ENCODE assay signal across 8 mouse cellular contexts in the genomic region with DNA sequence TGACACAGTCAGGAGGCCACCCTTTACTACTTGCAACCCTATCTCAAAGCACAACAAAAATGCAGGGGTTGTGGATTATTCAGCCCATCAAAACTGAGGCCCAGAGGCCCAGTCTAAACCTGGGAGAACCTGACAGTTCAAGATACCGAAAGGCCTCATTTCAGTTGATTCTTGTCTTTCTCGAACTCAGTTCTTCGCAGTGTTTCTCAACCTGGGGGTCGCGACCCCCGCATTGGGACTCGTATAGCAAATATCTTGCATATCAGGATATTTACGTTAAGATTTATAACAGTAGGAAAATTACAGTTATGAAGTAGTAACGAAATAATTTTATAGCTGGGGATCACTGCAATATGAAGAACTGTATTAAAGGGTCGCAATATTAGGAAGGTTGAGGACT. TPM values are rescaled to one million over a fixed set of nuclear protein-coding genes. Genes with fewer than 3 reads are reported as not detected.
DNase-seq lines count a peak whose midpoint lies in the region; ATAC-seq and TF ChIP-seq lines count a peak whose summit lies in the region.

No protein-coding gene starts in this region.

- no peak overlapping the region for H3K27ac ChIP-seq in heart, embryonic 12.5 days (ENCODE audit: poor library complexity, severe bottlenecking)
- H3K27ac ChIP-seq in forebrain, embryonic 13.5 days, result no peak overlapping the region
- 0 out of 2 replicates have a peak overlapping the region, but pooled peaks have one; percentile 25 for H3K27ac ChIP-seq in liver, embryonic 15.5 days (replicated peaks)

- no peaks in the 10 kb centered on the region for H3K9me3 ChIP-seq in heart, embryonic 12.5 days (replicated peaks)
- no peaks in the 10 kb centered on the region for H3K9me3 ChIP-seq in E14TG2a.4 (ENCODE audit: low read length)
- no peaks in the 10 kb centered on the region for H3K9me3 ChIP-seq in forebrain, embryonic 13.5 days (replicated peaks)
- H3K9me3 ChIP-seq in liver, embryonic 15.5 days (replicated peaks), result no peaks in the 10 kb centered on the region

- no peaks in the 10 kb centered on the region for H3K36me3 ChIP-seq in heart, embryonic 12.5 days
- no peaks in the 10 kb centered on the region for H3K36me3 ChIP-seq in E14TG2a.4 (ENCODE audit: insufficient read depth, low read length)
- H3K36me3 ChIP-seq in forebrain, embryonic 13.5 days (ENCODE audit: poor library complexity, severe bottlenecking), result no peaks in the 10 kb centered on the region
- H3K36me3 ChIP-seq in liver, embryonic 15.5 days (replicated peaks), result no peaks in the 10 kb centered on the region

- H3K9ac ChIP-seq in heart, embryonic 12.5 days, result no peak overlapping the region
- no peak overlapping the region for H3K9ac ChIP-seq in forebrain, embryonic 13.5 days
- peak overlapping the region; percentile 26; the same call in 1 of the 2 replicates for H3K9ac ChIP-seq in liver, embryonic 15.5 days

- WGBS in heart, embryonic 12.5 days, result 1% methylated on average over 10 of the region's 10 CpGs
- WGBS in forebrain, embryonic 13.5 days, result 3% methylated on average over 10 of the region's 10 CpGs
- 2% methylated on average over 10 of the region's 10 CpGs for WGBS in liver, embryonic 15.5 days (ENCODE audit: insufficient replicate concordance)

- H3K4me3 ChIP-seq in heart, embryonic 12.5 days, result peak overlapping the region; percentile 51
- H3K4me3 ChIP-seq in E14TG2a.4 (replicated peaks; ENCODE audit: low read length), result peak overlapping the region; percentile 80
- H3K4me3 ChIP-seq in forebrain, embryonic 13.5 days, result peak overlapping the region; percentile 43
- H3K4me3 ChIP-seq in liver, embryonic 15.5 days (replicated peaks), result peak overlapping the region; percentile 45

- no peak for ATAC-seq in heart, embryonic 12.5 days (ENCODE audit: insufficient number of reproducible peaks, low FRiP score)
- ATAC-seq in forebrain, embryonic 13.5 days, result no peak
- ATAC-seq in liver, embryonic 15.5 days (ENCODE audit: insufficient read depth), result no peak

- peak overlapping the region; percentile 65 for H3K4me2 ChIP-seq in heart, embryonic 12.5 days
- H3K4me2 ChIP-seq in forebrain, embryonic 13.5 days, result peak overlapping the region; percentile 57
- H3K4me2 ChIP-seq in liver, embryonic 15.5 days, result peak overlapping the region; percentile 65

- no peak for DNase-seq in heart, postnatal 4 days
- no peak for DNase-seq in cerebellum, postnatal 25 days
- no peak for DNase-seq in layer of hippocampus, postnatal 14 days (ENCODE audit: low spot score in 2 of 2)
- DNase-seq in spleen, postnatal 10 days (ENCODE audit: low spot score in 2 of 2), result no peak

- peaks cover 15% of the 10 kb centered on the region for H3K4me1 ChIP-seq in heart, embryonic 12.5 days (replicated peaks)
- H3K4me1 ChIP-seq in E14TG2a.4 (replicated peaks; ENCODE audit: low read depth, low read length), result peaks cover 32% of the 10 kb centered on the region
- peaks cover 17% of the 10 kb centered on the region for H3K4me1 ChIP-seq in forebrain, embryonic 13.5 days
- H3K4me1 ChIP-seq in liver, embryonic 15.5 days (replicated peaks), result peaks cover 44% of the 10 kb centered on the region

- H3K27me3 ChIP-seq in heart, embryonic 12.5 days (replicated peaks), result no peaks in the 10 kb centered on the region
- H3K27me3 ChIP-seq in E14TG2a.4 (ENCODE audit: insufficient read depth, low read length), result no peaks in the 10 kb centered on the region
- H3K27me3 ChIP-seq in forebrain, embryonic 13.5 days, result no peaks in the 10 kb centered on the region
- H3K27me3 ChIP-seq in liver, embryonic 15.5 days, result no peaks in the 10 kb centered on the region

- TF ChIP-seq CTCF in E14TG2a.4 (conservative IDR thresholded peaks at IDR 0.05; ENCODE audit: low read length), result no peak

RNA-seq across cellular contexts. Expression of gene Hist1h4h, which starts 4.9 kb away (rescaled TPM):
- 4.4 and 5.2 TPM in 2 replicates for polyA plus RNA-seq in heart, embryonic 12.5 days (2016; fragmentation: Nextera tagmentation; extraction: Ambion mirVana)
- 1,000 to 10,000 TPM; 1,227 to 1,327 TPM for total RNA-seq in heart, postnatal 4 days (2021)
- 5.2 and 6.4 TPM in 2 replicates for polyA plus RNA-seq in forebrain, embryonic 13.5 days (2015; fragmentation: Nextera tagmentation; extraction: Ambion mirVana)
- polyA plus RNA-seq in liver, embryonic 15.5 days (2015; fragmentation: Nextera tagmentation; extraction: Ambion mirVana), result 4.6 and 7.0 TPM in 2 replicates
- total RNA-seq in layer of hippocampus, postnatal 14 days (2021), result 100 to 1,000 TPM; 253 to 315 TPM

RNA-seq across cellular contexts. Expression of gene Hist1h2af, which starts 7.8 kb away (rescaled TPM):
- polyA plus RNA-seq in heart, embryonic 12.5 days (2016; fragmentation: Nextera tagmentation; extraction: Ambion mirVana), result 2.7 and 7.0 TPM in 2 replicates
- 100 to 1,000 TPM; 480 to 499 TPM for total RNA-seq in heart, postnatal 4 days (2021)
- 9.5 and 10.0 TPM in 2 replicates for polyA plus RNA-seq in forebrain, embryonic 13.5 days (2015; fragmentation: Nextera tagmentation; extraction: Ambion mirVana)
- 8.3 and 9.7 TPM in 2 replicates for polyA plus RNA-seq in liver, embryonic 15.5 days (2015; fragmentation: Nextera tagmentation; extraction: Ambion mirVana)
- 10 to 100 TPM; 23.4 to 33.5 TPM for total RNA-seq in layer of hippocampus, postnatal 14 days (2021)

RNA-seq across cellular contexts. Expression of gene Hist1h3g, which starts 9.3 kb away (rescaled TPM):
- polyA plus RNA-seq in heart, embryonic 12.5 days (2016; fragmentation: Nextera tagmentation; extraction: Ambion mirVana), result 3.9 and 4.0 TPM in 2 replicates
- 100 to 1,000 TPM; 165 to 172 TPM for total RNA-seq in heart, postnatal 4 days (2021)
- 10.0 and 11.6 TPM in 2 replicates for polyA plus RNA-seq in forebrain, embryonic 13.5 days (2015; fragmentation: Nextera tagmentation; extraction: Ambion mirVana)
- polyA plus RNA-seq in liver, embryonic 15.5 days (2015; fragmentation: Nextera tagmentation; extraction: Ambion mirVana), result 9.4 and 11.7 TPM in 2 replicates
- total RNA-seq in layer of hippocampus, postnatal 14 days (2021), result 10 to 100 TPM in 1 of 2 experiments, 1 to 10 TPM in 1; 3.7 to 12.5 TPM

RNA-seq across cellular contexts. Expression of gene Hist1h2bh, which starts 17.3 kb away (rescaled TPM):
- 0.26 and 0.28 TPM in 2 replicates for polyA plus RNA-seq in heart, embryonic 12.5 days (2016; fragmentation: Nextera tagmentation; extraction: Ambion mirVana)
- 10 to 100 TPM; 23.5 to 23.8 TPM for total RNA-seq in heart, postnatal 4 days (2021)
- polyA plus RNA-seq in forebrain, embryonic 13.5 days (2015; fragmentation: Nextera tagmentation; extraction: Ambion mirVana), result 0.76 and 0.97 TPM in 2 replicates
- polyA plus RNA-seq in liver, embryonic 15.5 days (2015; fragmentation: Nextera tagmentation; extraction: Ambion mirVana), result 1.5 and 1.6 TPM in 2 replicates
- 1 to 10 TPM; 1.2 to 1.9 TPM for total RNA-seq in layer of hippocampus, postnatal 14 days (2021)

RNA-seq across cellular contexts. Expression of gene Hist1h3f, which starts 18.0 kb away (rescaled TPM):
- polyA plus RNA-seq in heart, embryonic 12.5 days (2016; fragmentation: Nextera tagmentation; extraction: Ambion mirVana), result 0.32 and 0.36 TPM in 2 replicates
- total RNA-seq in heart, postnatal 4 days (2021), result 100 to 1,000 TPM; 121 to 128 TPM
- 1.2 and 1.3 TPM in 2 replicates for polyA plus RNA-seq in forebrain, embryonic 13.5 days (2015; fragmentation: Nextera tagmentation; extraction: Ambion mirVana)
- polyA plus RNA-seq in liver, embryonic 15.5 days (2015; fragmentation: Nextera tagmentation; extraction: Ambion mirVana), result 0.99 and 1.4 TPM in 2 replicates
- total RNA-seq in layer of hippocampus, postnatal 14 days (2021), result 10 to 100 TPM; 19.7 to 24.2 TPM
